Mouse (Mus musculus): ENCODE results near the gene Adra1b.

- TF ChIP-seq CTCF (IDR thresholded peaks at IDR 0.05; ENCODE audit: control insufficient read depth, insufficient read depth, insufficient read length): no peak
- TF ChIP-seq MYOD1 (IDR thresholded peaks at IDR 0.05; ENCODE audit: control insufficient read depth, insufficient read length, low read depth): no peak
Observed at GRCm38 (mm10) chr11:43841596-43841995, 59.4 kb downstream of the Adra1b start.
